Mouse (Mus musculus) myocyte (in vitro differentiated cells): ENCODE results near the gene Dhx37. TPM values are rescaled to one million over a fixed set of nuclear protein-coding genes. Genes with fewer than 3 reads are reported as not detected.
"Not testable (repeated sequence)": the region's sequence is repeated elsewhere in the genome, so short reads cannot be mapped to it uniquely, and the experiment has no call there.

ENCODE experiments used
- H3K27me3 ChIP-seq: one replicate; pipeline ENCODE4 v1.6.1; 2011; ENCODE audit not compliant: control insufficient read depth, insufficient read depth, insufficient read length
- H3K36me3 ChIP-seq: one replicate; pipeline ENCODE4 v1.6.1; 2011; ENCODE audit not compliant: control insufficient read depth, insufficient read depth
- H3K4me2 ChIP-seq: one replicate; pipeline ENCODE4 v1.6.1; 2011; ENCODE audit warnings: low read depth, control low read depth
- H3K4me3 ChIP-seq: one replicate; pipeline ENCODE4 v1.5.1; 2011; ENCODE audit warnings: mild to moderate bottlenecking, control low read depth, moderate library complexity
- H3K79me2 ChIP-seq: one replicate; pipeline ENCODE4 v1.6.1; 2011; ENCODE audit not compliant: control insufficient read depth, insufficient read depth
- H3ac ChIP-seq: one replicate; pipeline ENCODE4 v1.6.1; 2011; ENCODE audit not compliant: control insufficient read depth, insufficient read length
- CEBPB ChIP-seq: IDR thresholded peaks from 2 replicates; pipeline ENCODE4 v1.6.1; 2011; ENCODE audit warnings: mild to moderate bottlenecking, moderate library complexity; ENCODE audit not compliant: poor library complexity, insufficient read depth, severe bottlenecking
- E2F4 ChIP-seq: IDR thresholded peaks from one replicate; pipeline ENCODE4 v1.6.1; 2011; ENCODE audit warnings: mild to moderate bottlenecking, control low read depth, moderate library complexity; ENCODE audit not compliant: insufficient read depth
- MAX ChIP-seq: IDR thresholded peaks from one replicate; pipeline ENCODE4 v1.6.1; 2011; ENCODE audit warnings: low read depth, mild to moderate bottlenecking, control low read depth
- MYOD1 ChIP-seq, 3 experiments: IDR thresholded peaks; one replicate each; pipeline ENCODE4 v1.6.1; 2011; ENCODE audit warnings: control low read depth in 2 of 3, low read depth in 2 of 3, mild to moderate bottlenecking in 2 of 3, moderate library complexity in 1 of 3; ENCODE audit not compliant: insufficient read length in 2 of 3, control insufficient read depth in 1 of 3
- MYOG ChIP-seq, 3 experiments: IDR thresholded peaks; one replicate each; pipeline ENCODE4 v1.6.1; 2011; ENCODE audit warnings: control low read depth in 2 of 3, low read depth in 2 of 3, mild to moderate bottlenecking in 2 of 3; ENCODE audit not compliant: insufficient read length in 2 of 3, control insufficient read depth in 1 of 3, insufficient read depth in 1 of 3
- POLR2A ChIP-seq: IDR thresholded peaks from one replicate; pipeline ENCODE4 v1.6.1; 2011; ENCODE audit warnings: low read depth, mild to moderate bottlenecking, control low read depth, moderate library complexity; ENCODE audit not compliant: insufficient read length
- POLR2AphosphoS2 ChIP-seq: IDR thresholded peaks from one replicate; pipeline ENCODE4 v1.6.1; 2011; ENCODE audit warnings: low read depth, control low read depth; ENCODE audit not compliant: insufficient read length
- REST ChIP-seq: IDR thresholded peaks from one replicate; pipeline ENCODE4 v1.6.1; 2011; ENCODE audit warnings: mild to moderate bottlenecking, control low read depth, moderate library complexity; ENCODE audit not compliant: insufficient read depth, insufficient read length
- SRF ChIP-seq: IDR thresholded peaks from one replicate; pipeline ENCODE4 v1.6.1; 2011; ENCODE audit warnings: low read depth; ENCODE audit not compliant: control insufficient read depth, insufficient read length
- TCF12 ChIP-seq: IDR thresholded peaks from one replicate; pipeline ENCODE4 v1.6.1; 2011; ENCODE audit warnings: mild to moderate bottlenecking, control low read depth; ENCODE audit not compliant: poor library complexity, insufficient read depth, severe bottlenecking
- TCF3 ChIP-seq: IDR thresholded peaks from one replicate; pipeline ENCODE4 v1.6.1; 2011; ENCODE audit warnings: low read depth, control low read depth; ENCODE audit not compliant: insufficient read length
- USF1 ChIP-seq: IDR thresholded peaks from one replicate; pipeline ENCODE4 v1.6.1; 2011; ENCODE audit warnings: low read depth, mild to moderate bottlenecking, control low read depth, moderate library complexity
- polyA plus RNA-seq: library from polyadenylated mRNA; unstranded; fragments of >200 nt; fragmentation: generic; extraction: Trizol; gene quantifications from one replicate; pipeline ENCODE4 v1.2.1, GENCODE M21; 2012; ENCODE audit warnings: missing spikeins

The Dhx37 gene
- polyA plus RNA-seq, 1 experiment, result 17.2 TPM

- Histone ChIP-seq H3K4me3 (peak overlapping the region; percentile 49), H3ac (peak overlapping the region; percentile 47), H3K27me3 (no peaks in the 10 kb centered on the region), H3K79me2 (peaks cover 30% of the 10 kb centered on the region), H3K36me3 (no peaks in the 10 kb centered on the region), H3K4me2 (peak overlapping the region; percentile 77)
- TF ChIP-seq POLR2AphosphoS2 (no peak), TCF12 (no peak), REST (no peak), MYOG (IDR thresholded peaks at IDR 0.05; ENCODE audit: control insufficient read depth in 1 of 3, insufficient read depth in 1 of 3, insufficient read length in 2 of 3, low read depth in 2 of 3) (no peak), USF1 (no peak), MAX (no peak), MYOD1 (IDR thresholded peaks at IDR 0.05; ENCODE audit: control insufficient read depth in 1 of 3, insufficient read length in 2 of 3, low read depth in 2 of 3) (no peak), POLR2A (no peak), CEBPB (no peak), SRF (no peak), E2F4 (no peak), TCF3 (no peak)
Observed at GRCm38 (mm10) chr5:125440583-125441233, 6.8 kb upstream of the Dhx37 start.

- Histone ChIP-seq H3K4me3 (peak overlapping the region; percentile 75), H3ac (peak overlapping the region; percentile 83), H3K4me2 (peak overlapping the region; percentile 45)
- not testable (repeated sequence) for H3K79me2 ChIP-seq, H3K27me3 ChIP-seq, H3K36me3 ChIP-seq
Observed at GRCm38 (mm10) chr5:125434347-125434746, 426 bp upstream of the Dhx37 start.

GRCm38 (mm10) chr5:125432324-125432723, 1.6 kb downstream of the Dhx37 start:
- not testable (repeated sequence) for H3K36me3 ChIP-seq, H3K27me3 ChIP-seq, H3K4me2 ChIP-seq, H3K79me2 ChIP-seq, H3ac ChIP-seq
- H3K4me3 ChIP-seq, result peak overlapping the region; percentile 75

GRCm38 (mm10) chr5:125426343-125426742, 7.6 kb downstream of the Dhx37 start:
- no peaks in the 10 kb centered on the region for H3K79me2 ChIP-seq
- no peaks in the 10 kb centered on the region for H3K27me3 ChIP-seq
- no peak for TF ChIP-seq E2F4
- TF ChIP-seq SRF, result no peak
- no peak for TF ChIP-seq REST
- TF ChIP-seq CEBPB, result no peak
- TF ChIP-seq TCF12, result no peak
- no peak for TF ChIP-seq MAX
- no peak for TF ChIP-seq POLR2AphosphoS2
- no peak for TF ChIP-seq USF1
- TF ChIP-seq MYOG (IDR thresholded peaks at IDR 0.05; ENCODE audit: control insufficient read depth in 1 of 3, insufficient read depth in 1 of 3, insufficient read length in 2 of 3, low read depth in 2 of 3), result no peak
- TF ChIP-seq POLR2A, result no peak
- no peak for TF ChIP-seq TCF3
- TF ChIP-seq MYOD1 (IDR thresholded peaks at IDR 0.05; ENCODE audit: control insufficient read depth in 1 of 3, insufficient read length in 2 of 3, low read depth in 2 of 3), result no peak
- no peak overlapping the region for H3K4me2 ChIP-seq
- peaks cover 19% of the 10 kb centered on the region for H3K36me3 ChIP-seq
- no peak overlapping the region for H3K4me3 ChIP-seq
- H3ac ChIP-seq, result no peak overlapping the region

GRCm38 (mm10) chr5:125425698-125426276, 8.1 kb downstream of the Dhx37 start:
- Histone ChIP-seq H3K79me2 (no peaks in the 10 kb centered on the region), H3K4me3 (no peak overlapping the region), H3K36me3 (peaks cover 22% of the 10 kb centered on the region), H3K4me2 (no peak overlapping the region), H3K27me3 (no peaks in the 10 kb centered on the region), H3ac (no peak overlapping the region)
- TF ChIP-seq REST (no peak), MYOD1 (IDR thresholded peaks at IDR 0.05; ENCODE audit: control insufficient read depth in 1 of 3, insufficient read length in 2 of 3, low read depth in 2 of 3) (peak in 1 of 3 experiments; percentile 1), POLR2A (no peak), TCF12 (no peak)
